Mouse (Mus musculus) kidney, postnatal 14 days (tissue): ENCODE measurements around the gene Slc3a2.
"Not testable (repeated sequence)": the region's sequence is repeated elsewhere in the genome, so short reads cannot be mapped to it uniquely, and the experiment has no call there.

Experiments used
- DNase-seq: peaks from one replicate; pipeline ENCODE4 v3.0.0; 2022; ENCODE audit warnings: mixed read lengths

Slc3a2 gene

DNA sequence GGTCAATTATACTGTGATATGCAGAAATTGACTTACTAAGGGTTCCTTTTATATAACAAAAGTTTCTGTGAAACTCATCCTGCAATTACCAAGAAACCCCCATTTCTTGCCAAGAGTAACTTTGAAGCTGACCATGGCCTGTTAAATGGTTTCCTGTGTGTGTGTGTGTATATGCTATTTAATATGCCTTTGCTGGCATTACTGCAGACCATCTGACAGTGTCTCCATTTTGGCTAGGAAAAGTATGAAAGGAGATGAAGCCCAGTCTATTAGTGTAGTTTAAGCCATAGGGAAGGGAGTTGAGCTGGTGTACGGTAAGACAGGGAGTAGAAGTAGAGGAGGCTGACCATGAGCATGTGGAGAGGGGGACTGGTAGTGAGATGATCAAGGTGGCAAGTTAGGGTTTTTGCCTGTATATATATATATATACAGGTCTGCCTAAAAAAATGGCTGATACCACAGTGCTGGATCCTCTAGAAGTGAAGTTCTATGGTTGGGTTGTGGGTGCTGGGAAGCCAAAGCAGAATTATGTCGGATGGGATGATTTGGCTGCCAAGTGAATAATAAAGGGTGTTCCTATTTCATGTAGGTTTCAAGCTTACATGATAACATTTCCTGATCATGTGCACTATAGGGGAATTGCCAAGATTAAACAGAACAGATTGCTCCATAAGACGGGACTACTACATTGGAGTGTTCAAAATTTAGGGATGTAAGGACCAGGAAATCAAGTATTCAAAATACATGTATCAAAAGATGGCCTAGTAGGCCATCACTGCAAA lies 3.6 kb upstream of the Slc3a2 start:
- no peak for DNase-seq

DNA sequence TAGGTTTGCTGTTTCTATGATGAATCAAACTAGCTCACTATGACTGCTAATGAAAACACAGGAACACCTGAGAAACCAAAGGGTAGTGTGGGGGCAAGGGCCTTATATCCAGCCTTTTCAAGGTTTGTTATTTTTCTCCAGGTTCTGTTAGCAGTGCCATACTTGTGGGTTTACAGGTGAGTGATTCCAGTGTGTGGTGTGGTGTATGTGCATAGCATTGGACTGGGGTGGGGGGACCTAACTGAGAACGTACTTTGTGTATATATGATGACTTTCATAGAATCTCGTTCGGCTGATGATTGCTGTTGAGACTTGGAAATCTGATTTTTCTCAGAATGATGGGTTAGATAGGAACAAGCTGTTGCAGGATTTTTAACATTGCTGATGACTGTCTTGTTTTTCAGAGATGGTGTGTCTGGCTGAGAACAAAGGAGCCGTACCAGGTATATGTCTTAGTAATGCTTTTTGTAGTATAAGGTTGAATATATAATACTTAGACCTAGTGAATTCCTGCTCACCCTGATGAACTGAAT lies 2.0 kb upstream of the Slc3a2 start:
- DNase-seq, result no peak

DNA sequence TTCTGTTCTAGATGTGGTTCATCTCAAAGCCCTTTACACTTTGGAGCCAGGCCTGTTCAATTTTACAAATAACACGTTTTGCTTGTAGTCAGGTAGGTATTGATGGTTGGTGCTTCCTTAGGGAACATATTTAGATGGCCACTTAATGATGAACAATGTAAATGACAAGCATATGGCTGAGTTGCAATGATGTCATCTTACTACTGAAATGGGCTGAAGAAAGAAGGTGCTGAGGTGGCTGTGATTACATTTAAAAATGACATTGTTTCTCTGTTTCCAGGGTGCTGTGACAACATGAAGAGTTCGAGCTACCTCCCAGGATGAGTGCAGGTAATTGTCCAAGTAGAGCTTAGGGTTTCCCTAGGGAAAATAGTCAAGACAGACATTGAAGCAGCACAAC lies 1.2 kb upstream of the Slc3a2 start:
- DNase-seq, result no peak

- DNase-seq, result no peak
These were observed 591 bp upstream of the Slc3a2 start for GRCm38 (mm10) chr19:8723574-8724346.

DNA sequence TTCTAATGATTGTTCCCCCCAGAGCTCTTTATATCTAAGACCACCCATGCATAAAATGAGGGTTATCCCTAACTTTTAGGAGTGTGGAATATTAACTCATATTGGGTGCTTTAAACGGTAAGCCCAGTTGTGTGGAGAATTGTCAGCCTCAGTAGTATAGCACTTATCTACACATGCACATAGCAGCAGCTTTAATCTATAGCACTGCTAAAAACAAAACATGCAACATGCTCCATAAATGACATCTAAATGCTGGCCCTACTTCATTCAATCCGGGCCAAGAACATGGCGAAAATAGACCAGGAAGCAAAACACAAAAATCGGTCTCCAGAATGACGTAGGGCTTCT lies 636 bp downstream of the Slc3a2 start:
- DNase-seq, result no peak

DNA sequence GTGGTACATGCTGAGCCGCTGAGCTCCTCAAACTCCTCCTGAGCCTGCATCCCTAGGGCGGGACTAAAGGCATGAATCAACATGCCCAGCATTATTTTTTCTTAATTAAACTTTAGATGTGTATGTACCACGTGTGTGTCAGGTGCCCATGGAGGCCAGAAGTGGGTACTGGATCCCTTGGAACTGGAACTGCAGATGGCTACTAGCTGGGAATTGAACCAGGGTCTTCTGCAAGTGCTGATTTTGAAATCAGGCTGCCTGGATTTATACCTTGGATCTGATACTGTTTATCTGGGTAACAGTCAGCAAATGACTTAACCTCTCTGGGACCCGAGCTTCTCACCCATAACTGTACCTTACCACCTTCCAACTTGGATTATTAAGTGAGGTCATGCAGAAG lies 1.1 kb downstream of the Slc3a2 start:
- DNase-seq, result no peak

GRCm38 (mm10) chr19:8721378-8721777 lies 1.8 kb downstream of the Slc3a2 start:
- DNase-seq, result no peak

DNA sequence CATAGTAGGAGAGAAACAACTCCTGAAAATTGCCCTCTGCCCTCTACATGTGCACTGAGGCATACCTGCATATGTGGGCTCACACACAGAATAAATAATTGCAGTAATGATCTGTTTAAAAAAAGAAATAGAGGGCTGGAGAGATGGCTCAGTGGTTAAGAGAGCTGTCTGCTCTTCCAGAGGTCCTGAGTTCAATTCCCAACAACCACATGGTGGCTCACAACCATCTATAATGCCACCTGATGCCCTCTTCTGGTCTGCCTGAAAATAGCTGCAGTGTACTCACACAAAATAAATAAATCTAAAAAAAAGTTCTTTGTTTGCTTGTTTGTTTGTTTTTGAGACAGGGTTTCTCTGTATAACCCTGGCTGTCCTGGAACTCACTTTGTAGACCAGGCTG lies 4.1 kb downstream of the Slc3a2 start:
- not testable (repeated sequence) for DNase-seq

GRCm38 (mm10) chr19:8718357-8718756 lies 4.8 kb downstream of the Slc3a2 start:
- peak; percentile 64 for DNase-seq

- no peak for DNase-seq
These were observed 6.2 kb downstream of the Slc3a2 start for GRCm38 (mm10) chr19:8716767-8717475.

GRCm38 (mm10) chr19:8715868-8716766 lies 7.1 kb downstream of the Slc3a2 start:
- no peak for DNase-seq

GRCm38 (mm10) chr19:8714653-8715481 lies 8.3 kb downstream of the Slc3a2 start:
- peak; percentile 43 for DNase-seq

DNA sequence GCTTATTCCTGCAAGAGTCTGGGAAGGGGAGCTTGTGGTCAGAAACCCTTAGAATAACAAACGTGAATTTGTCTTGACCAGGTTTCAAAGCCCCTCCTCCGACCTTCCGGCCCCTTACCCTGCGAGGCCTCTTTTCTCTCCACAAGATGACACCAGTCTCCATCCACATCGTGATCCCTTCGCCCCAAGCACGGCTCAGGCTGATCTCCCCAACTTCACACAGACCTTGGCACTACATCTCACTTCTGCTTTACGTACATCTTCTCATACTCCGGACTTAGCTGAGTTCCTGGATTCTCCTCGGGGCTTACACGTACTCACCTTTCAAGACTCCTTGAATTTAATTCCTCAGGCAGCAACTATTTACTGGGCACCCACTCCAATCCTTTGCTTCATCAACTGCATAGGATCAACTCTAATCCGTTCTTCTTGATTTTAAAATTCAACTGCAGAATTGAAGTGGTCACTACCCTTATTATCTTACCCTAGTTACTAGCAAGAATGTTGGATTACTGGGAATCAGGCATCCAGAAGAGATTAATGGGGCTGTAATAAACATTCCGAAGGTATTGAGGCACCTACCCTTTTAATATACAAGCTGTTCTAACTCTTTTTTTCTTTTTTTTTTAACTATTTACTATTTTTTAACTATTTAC lies 9.0 kb downstream of the Slc3a2 start:
- DNase-seq, result no peak

- DNase-seq, result peak; percentile 95
These were observed 9.7 kb downstream of the Slc3a2 start for GRCm38 (mm10) chr19:8713306-8713996.

DNA sequence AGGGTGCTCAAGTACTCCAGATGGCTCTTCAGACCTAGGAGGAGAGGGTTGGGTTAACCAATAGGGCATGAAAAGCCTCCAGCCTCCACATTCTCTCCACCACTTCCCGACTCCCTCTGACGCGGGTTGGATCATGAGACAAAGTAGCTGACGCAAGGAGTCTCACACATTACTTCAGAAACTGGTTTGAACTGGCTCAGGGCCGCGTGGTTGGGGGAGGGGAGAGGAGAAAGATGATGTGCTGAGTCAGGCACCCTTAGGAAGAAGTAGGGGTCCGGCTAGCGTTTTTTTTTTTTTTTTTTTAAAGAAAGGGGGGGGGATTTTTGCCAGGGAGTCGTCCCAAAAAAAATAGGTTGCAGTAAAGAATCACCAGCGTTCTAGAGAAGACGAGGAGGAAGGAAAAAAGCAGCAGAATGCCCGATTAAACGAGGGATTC lies 10.3 kb downstream of the Slc3a2 start:
- DNase-seq, result peak; percentile 89

DNA sequence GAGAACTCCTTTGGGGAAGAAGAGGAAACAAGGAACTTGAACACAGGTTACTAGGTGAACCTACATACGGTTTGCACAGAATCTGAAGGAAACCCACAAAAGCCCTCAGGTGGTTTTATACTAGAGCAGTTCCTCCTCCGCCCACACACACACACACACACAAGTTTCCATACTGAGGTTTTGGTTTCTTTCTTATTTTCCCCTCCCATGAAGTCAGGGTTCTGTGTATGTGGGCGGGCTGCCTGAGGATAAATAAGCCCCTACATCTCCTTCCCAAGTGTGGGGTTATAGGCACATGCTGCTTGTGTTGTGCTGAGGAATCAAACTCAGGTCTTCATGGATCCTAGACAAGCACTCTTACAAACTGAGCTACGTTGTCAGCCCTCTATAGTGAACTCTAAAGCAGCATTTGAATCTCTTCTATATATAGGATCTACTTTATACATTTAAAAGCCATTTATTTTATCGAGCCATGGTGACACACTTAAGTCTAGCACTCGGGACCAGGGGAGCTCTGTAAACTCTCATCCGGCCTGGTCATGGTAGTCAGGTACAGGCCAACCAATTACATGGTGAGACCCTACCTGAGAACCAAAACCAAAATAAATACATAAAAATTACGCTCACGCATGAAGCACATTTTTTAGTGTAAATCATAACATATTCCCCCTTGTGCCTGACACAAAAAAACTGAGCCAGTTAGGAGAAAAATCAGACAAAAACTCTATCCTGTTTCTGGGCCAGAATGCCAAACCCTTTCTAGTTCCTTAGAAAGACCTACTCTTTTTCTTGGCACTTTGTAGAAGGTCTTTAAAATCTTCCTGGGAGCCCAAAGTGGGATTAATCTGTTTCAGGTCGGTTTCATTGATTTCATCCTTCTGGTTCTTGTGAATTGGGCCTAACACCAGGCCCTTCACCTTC lies 11.0 kb downstream of the Slc3a2 start:
- DNase-seq, result no peak

- DNase-seq, result peak; percentile 31
These were observed 11.7 kb downstream of the Slc3a2 start for GRCm38 (mm10) chr19:8711506-8711905.

DNA sequence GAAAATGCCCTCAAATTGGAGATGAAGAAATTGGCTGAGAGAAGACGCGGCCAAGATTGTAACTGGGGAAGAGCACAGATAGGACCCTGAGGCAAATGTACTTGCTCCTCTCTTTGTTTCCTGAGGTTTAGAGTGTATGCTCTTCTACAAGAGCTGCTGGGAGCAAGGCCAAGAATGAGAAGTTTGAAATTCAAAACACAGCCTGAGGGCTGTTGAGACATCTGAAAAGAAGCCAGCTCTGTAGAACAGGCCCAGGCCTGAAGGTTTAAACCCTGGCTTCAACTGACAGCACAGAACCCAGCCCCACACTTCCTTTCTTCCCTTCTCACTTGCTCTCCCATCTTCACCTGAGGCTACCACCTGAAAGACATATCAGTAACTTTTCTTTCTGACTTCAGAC lies 13.1 kb downstream of the Slc3a2 start:
- DNase-seq, result no peak

- DNase-seq, result no peak
These were observed 14.2 kb downstream of the Slc3a2 start for GRCm38 (mm10) chr19:8708954-8709353.
